Mouse (Mus musculus): ENCODE results near the gene Cox10. TPM values are rescaled to one million over a fixed set of nuclear protein-coding genes. Genes with fewer than 3 reads are reported as not detected.
"Not testable (repeated sequence)": the region's sequence is repeated elsewhere in the genome, so short reads cannot be mapped to it uniquely, and the experiment has no call there.

Gene Cox10
- total RNA-seq (2021) = 10 to 100 TPM; 26.8 to 27.2 TPM
- long read RNA-seq, experiment 1, transcript Cox10-201 (7 exons, 2,915 nt) = major isoform, 28 of 34 reads
- long read RNA-seq, experiment 1, partial matches to known transcripts = 0 of 34 reads
- long read RNA-seq, experiment 1, other reads (novel, unspliced or antisense) = 6 of 34 reads
- long read RNA-seq, experiment 2, transcript Cox10-201 (7 exons, 2,915 nt) = major isoform, 27 of 43 reads
- long read RNA-seq, experiment 2, partial matches to known transcripts = 13 of 43 reads
- long read RNA-seq, experiment 2, other reads (novel, unspliced or antisense) = 3 of 43 reads

DNA sequence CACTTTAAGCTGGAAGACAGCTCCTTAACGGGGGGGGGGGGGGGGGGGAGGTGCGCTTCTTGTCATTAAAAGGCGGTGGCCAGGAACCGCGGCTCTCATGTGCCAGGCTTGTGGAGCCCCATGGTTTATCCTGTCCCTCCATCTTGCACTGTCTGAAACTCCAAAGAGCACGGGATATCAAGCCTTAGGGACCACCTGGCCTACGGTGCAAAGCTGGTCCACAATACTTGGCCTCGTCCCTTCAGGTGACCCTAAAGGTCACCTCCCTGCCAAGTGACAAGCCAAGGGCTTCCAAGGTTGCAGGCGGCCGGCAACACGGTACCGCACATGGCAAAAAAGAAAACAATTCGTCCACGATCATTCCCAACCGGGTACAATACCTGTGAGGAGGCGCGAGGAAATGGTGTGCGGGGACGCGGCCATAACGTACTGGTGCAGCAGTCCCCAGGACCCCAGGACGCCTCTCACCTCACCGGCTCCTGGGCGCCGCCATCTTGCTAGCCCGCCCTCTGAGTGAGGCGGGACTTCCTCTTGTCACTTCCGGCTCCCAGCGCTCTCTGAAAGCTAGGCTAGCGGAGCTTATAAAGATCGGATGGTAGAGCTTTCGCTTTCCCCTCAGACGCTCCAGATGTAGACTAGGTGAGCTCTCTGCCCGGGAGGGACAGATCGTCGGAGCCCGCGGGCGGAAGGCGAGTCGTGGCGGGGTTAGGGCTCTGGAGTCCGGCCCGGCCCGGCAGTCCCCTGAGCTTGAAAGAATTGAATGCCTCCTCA, at the start of gene Cox10:
TSS of gene Cox10 (minus strand) at position 513 of the 771 bp plus-strand sequence.
- DNase-seq (ENCODE audit: low spot score in 2 of 2) = peak; percentile 64 to 71

DNA sequence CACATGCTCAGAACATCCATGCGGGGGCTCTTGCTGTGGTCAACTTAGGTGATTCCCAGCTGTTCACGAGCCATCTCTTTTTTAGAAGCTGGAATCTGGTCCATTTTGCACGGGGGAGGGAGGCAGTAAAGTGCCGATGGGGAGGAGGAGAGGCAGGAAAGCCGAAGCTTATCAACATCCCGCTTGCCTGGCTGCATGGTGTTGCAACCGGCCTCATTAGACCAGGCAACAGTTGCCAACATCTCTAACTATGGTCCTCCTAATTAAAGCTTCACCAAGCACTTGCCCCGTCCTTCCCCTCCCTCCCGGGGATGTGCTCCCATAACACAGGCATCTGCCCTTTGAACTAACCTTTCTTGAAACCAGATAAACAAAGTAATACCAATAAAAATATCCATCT, 48.7 kb upstream of the Cox10 start:
- no peak for DNase-seq (ENCODE audit: low spot score in 2 of 2)

DNA sequence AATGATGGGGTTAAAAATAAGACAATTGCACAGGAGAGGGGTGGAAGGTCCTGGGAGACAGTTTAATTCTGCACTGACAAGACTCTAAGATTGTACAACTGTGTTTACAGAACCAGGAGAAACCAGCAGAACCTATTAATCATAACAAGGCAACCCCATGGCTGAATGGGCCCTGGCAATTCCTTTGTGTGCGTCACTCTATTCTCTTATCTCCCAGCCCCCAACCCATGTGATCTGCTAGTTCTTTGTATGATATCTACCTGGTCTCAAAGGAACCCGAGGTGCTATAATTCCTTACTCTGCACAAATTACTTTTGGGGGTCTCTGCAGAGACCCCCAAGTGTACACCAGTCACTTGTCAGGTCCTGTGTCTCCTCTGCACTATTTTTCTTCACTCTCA, 46.2 kb upstream of the Cox10 start:
- DNase-seq (ENCODE audit: low spot score in 2 of 2) = no peak

DNA sequence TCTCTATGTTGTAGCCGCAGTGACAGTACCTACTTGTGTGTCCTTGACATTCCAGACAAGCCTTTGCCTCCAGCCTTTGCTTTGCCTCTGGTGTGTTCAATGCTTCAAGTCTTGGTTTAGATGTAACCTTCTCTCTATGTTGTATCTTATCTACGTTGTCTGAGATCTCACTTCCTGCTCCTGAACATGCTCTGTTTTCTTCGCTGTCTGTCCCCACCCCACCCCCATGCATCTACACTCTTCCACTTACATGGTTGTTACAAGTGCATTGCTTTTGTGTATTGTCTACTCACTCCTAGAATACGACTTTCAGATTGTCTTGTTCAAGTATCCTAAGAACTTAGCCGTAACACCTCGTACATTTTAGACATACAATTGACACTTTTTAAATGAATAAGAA, 43.9 kb upstream of the Cox10 start:
- not testable (repeated sequence) for DNase-seq (ENCODE audit: low spot score in 2 of 2)

DNA sequence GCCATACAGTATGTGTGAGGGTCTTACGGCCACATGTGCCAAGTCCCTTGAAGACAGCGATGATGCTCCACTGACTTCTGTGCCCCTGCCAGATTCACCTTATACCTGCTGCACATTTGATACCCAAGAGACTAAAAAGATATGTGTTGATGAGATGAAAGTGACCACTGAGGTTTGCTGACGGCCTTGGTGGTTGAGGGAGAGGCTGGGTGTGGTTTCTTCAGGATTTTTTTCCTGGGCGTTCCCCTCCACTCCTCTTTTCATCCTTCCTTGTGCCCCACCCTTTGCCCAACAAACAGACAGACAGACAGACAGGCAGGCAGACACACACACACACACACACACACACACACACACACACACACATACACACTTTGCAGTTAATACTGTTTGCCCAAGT, 37.4 kb upstream of the Cox10 start:
- no peak for DNase-seq (ENCODE audit: low spot score in 2 of 2)

DNA sequence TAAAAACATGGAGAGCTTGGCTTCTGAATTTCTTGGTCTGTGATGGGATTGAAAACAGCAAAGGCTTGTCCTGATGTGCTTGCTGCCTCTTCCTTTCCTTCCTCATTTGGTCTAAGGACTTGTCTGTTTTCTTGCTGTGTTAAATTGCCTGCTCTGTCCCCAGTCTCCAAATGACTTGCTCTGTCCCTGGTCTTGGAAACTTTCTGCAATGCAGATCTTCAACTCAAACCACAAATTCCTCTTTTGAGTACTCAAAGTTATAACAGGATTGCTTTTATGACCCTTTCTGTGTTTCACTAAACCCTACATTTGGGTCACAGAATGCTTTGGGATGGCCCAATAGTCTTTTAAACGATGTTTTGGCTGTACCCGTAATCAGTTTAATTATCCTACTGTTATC, 36.6 kb upstream of the Cox10 start:
- DNase-seq (ENCODE audit: low spot score in 2 of 2) = no peak

DNA sequence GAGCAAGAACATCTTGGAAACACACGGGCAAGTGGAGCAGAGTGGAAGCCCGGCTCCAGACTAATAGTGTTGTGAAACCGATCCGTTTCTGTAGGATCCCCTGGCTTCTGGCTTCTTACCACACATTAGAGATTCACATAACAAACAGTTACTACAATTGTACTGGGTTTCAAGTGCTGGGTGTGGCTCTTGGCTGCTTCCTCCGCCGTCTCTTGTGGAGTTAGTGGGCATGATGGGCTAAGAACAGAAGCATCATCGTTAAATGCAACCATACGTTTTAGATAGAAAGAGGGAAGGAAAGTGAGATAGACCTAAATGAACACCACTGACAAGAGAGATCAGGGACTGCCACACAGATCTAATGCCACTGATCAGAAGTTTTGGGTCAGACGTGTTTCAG, 35.8 kb upstream of the Cox10 start:
- no peak for DNase-seq (ENCODE audit: low spot score in 2 of 2)

DNA sequence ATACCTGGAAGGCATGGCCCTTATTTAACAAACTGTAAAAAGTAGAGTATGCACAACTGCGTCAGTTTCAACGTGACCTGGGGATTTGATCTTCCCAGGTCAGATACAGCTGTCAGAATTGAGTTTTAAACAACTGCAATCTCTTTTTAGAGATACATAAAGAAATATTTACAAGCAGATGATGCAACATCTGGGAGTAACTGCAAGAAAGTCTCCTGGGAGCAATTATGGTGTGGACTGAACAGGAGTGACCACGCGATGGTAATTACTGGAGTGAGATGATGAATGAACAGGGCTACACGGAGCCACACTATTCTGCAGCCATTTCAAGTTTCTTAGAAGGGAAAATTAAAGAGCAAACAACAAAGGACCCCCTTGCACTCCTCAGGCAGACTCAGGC, 20.8 kb upstream of the Cox10 start:
- DNase-seq (ENCODE audit: low spot score in 2 of 2) = no peak

DNA sequence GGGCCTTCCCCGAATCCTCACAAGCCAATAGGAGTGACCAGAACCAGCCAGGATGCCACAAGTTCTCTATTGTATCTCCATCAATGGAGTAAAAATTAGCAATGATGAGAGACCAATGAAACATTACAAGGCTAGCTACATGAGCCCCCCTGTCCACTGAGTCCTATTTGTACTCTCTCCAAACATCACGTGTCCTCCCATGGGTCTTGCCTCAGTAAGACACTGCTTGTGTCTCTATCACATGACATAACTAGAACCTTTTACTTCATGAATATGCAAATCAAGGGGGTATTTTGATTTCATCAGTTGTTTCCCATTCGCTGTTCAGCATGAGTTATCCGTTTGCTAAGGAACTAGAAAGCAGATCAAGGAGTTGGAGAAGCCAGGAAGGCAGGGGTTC, 13.8 kb upstream of the Cox10 start:
- DNase-seq (ENCODE audit: low spot score in 2 of 2) = no peak

DNA sequence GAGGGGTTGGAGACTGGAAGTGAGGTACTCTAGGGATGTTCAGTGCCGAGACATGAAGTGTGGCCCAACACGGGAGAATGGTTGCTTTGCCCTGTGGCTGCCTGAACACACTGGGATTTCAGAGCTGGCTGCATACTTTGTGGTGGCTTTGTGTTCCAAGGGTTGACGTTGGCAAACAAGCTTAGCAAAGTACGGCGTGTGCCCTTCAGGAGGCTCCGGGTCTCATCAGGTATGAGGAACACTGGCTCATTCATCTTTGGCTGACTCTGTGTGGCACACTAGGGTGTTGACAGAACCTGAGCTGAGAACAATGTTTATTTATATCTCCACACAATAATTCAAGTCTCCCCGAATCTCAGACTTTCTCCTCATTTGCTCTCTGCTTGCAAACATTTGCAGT, 11.9 kb upstream of the Cox10 start:
- DNase-seq (ENCODE audit: low spot score in 2 of 2) = no peak

DNA sequence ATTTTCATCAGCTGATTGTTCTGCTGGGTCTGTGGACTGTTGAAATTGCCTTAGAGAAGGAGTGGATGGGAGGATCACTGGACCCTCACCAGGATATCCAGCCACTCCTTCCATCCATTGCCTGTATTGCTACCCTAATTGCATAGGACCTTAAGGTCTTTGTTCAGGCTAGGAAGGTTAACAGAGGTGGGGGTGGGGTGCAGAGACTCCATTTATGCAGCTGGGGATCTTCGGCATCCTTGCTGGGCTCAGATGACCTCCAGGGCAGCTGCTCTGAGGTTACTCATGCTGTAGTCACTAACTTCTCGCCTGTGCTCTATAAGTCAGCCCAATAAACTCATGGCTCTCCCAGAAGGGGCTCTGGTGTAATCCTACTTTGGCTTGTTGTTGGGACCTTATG, 10.4 kb upstream of the Cox10 start:
- DNase-seq (ENCODE audit: low spot score in 2 of 2) = no peak

DNA sequence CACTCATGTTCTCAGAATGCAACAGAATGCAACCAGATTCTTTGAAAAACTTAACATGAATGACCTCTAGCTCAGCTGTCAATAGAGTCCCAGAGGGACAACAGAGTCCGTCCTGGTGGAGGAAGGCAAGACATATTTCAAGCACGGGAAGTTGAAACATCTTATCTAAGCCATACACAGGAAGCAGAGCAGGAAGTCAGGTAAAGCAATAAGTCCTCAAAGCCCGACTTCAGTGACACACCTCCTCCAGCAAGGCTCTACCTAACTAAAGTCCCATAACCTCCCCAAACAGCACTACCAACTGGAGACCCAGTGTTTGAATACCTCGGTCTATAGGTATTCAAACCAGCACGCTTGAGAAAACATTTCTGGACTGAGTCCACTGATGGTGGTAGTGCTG, 6.6 kb upstream of the Cox10 start:
- no peak for DNase-seq (ENCODE audit: low spot score in 2 of 2)

DNA sequence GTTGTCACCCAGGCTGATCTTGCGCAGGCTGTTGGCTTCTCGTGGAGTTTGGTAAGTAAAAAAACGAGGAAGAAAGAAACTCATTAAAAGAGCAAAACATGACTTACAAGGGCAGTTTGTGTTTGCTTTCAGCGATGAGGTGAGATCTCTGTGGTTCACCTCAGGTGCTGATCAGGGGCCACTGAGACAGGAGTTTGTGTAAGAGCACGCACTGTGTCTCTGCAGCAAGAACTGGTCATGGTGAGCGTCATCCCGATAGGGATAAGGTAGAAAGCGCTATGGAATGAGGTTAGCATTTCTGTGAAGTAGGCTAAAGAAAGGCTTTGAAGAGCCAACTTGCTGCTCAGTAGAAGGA, 436 bp upstream of the Cox10 start:
- DNase-seq (ENCODE audit: low spot score in 2 of 2) = no peak

DNA sequence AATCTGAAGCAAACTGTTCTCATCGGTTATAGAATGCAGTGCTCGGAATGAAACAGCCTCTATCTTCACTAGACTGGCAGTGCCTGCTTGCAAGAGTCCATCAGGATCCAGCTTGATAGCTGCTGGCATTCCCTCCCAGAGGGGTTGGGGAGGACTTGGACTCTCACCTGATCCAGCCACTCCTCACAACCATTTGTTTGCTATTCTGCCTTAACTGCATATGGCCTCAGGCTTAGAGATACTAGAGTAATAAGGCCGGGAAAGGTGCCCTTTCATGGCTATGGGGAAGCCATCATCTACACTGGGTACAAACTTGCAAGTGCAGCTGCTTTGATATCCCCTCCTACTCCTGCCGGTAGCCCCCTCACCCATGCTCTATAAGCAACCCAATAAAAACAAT, 3.1 kb downstream of the Cox10 start:
- no peak for DNase-seq (ENCODE audit: low spot score in 2 of 2)

DNA sequence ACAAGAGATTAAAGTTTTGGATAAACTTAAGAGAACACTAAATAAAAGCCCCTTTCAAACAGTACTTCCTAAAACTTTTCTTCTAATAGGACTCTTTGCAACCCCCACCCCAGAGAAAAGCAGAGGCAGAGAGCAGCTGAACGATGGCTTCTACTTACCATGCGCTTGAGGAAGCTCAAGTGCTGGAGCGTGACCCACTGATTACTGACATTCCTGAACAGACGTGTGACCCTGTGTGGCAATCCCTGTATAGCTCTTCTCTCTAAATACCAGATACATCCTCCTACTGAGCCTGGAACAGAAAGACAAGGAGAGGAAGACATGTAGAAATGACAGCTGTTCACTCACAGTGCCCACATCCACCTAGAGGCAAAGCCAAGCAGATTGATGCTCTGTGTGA, 5.9 kb downstream of the Cox10 start:
- no peak for DNase-seq (ENCODE audit: low spot score in 2 of 2)

DNA sequence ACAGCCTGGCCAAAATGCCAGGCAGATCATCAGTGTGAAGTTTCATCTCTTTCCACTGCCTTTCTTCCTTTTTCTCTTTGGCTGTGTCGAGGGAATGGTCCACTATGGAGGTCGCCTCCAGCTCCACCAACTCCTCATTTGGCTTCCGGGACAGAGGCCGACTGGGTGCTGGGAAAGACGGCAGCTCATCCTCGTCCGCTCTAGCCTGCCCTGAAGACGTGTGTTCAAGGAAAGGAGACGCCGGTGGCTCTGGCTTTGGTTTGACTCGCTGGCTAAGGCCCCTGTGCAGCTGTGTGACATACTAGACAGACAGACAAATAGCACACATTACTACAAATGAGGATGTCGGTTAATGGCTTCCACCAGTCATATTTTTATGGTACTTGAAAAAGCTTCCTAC, 7.7 kb downstream of the Cox10 start:
- no peak for DNase-seq (ENCODE audit: low spot score in 2 of 2)

DNA sequence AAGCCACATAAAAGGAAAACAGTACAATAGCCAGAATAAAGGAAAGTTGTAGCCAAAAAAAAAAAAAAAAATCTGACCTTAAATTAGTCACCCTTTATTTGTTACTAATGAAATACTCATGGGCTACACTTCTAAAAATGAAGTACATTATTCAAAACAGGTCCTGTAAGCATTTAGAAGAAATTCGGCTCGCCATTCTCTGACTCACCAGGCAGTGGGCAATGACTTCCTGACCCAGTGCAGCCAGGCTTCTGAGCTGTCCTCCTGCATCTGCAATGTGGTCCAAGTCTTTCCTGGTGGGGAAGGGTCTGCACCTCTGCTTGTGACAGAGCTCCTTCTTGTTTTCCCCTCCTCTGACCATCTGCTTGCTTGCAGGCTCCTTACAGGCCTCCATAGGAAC, 13.3 kb downstream of the Cox10 start:
- no peak for DNase-seq (ENCODE audit: low spot score in 2 of 2)

DNA sequence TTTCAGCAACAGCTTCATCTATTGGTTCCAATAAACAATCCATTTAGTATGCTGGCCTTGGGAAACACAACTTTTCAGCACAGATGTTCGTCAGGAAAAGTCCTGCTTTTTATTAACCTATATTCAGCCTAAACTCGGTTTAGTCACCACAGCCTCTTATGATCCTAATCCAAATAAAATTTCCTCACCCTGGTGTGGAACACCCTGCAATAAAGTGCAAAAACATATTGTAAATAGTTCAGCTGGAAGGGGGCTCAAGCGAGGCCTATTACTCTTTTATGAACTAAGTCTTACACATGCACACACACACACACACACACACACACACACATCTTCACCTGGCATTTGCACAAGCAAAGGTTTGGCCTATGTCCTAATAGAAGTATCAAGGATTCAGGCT, 16.1 kb downstream of the Cox10 start:
- DNase-seq (ENCODE audit: low spot score in 2 of 2) = no peak

DNA sequence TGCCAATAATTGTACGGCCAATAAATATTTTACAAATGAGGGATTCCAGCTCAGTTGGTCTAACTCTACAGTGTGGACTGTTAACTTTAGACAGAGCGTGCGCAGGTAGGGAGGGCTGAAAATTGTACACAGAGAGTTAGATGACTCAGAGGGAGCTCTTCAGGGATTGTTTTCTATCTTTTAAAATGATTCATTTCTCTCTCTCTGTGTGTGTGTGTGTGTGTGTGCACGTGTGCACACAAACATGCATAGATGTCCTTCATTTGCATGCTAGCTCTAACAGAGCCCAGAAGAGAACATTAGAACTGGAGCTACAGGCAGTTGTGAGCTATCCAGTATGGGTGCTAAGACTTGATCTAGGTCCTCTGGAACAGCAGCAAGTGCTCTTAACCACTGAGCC, 17.0 kb downstream of the Cox10 start:
- DNase-seq (ENCODE audit: low spot score in 2 of 2) = no peak

DNA sequence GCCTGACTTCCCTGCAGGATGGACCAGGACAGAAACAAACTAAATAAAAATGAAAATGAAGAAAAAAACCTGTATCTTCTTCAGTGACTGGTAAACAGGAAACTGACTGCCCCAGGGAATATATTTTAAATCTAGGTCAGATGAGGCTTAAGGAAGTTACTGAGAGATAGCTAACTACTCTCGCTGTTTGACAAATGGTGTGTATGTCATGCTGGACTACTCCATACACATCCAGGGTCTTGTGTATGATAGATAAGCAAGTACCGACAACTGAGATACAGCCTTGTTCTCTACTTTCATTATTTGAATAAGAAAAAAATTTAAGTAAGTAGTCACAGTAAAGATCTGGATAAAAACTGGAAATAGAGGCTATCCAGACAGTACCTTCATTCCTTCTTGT, 20.0 kb downstream of the Cox10 start:
- DNase-seq (ENCODE audit: low spot score in 2 of 2) = no peak

DNA sequence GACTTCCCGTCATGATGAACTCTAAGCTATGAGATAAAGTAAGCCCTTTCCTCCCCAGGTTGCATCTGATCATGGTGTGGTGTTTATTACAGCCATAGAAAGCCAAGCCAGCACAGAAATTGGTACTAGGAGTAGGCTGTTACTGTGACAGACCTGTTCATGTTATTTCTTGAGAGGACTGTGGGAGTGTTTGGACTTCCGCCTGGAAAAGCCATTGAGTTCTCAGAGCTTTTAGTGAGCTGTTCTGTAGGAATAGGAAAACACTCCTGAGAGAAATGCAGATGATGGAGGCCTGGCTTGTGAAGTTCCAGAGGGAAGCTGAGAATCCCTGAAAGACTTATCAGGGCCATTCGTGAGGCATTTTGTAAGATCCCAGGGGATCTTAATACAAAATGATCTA, 20.8 kb downstream of the Cox10 start:
- DNase-seq (ENCODE audit: low spot score in 2 of 2) = no peak

DNA sequence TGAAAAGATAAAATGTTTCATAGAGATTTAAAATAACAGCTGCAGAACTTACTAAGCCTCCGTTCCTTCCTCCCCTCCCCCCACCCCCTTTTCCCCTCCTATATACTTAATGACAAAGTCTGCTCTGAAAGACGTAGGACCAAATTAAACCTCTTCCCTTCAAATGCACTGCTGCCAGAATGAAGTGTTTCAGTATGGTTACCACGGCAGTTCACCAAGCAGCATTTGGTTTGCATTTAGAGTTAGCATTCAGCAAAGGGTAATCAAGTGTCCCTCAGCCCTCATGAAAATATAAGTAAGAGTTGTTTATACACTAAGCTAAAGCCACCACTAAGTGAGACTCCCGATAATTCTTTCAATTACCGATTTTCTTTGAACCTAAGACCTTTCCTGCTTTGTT, 25.9 kb downstream of the Cox10 start:
- no peak for DNase-seq (ENCODE audit: low spot score in 2 of 2)
